ENCODE assay signal across 17 mouse cellular contexts in the genomic region with DNA sequence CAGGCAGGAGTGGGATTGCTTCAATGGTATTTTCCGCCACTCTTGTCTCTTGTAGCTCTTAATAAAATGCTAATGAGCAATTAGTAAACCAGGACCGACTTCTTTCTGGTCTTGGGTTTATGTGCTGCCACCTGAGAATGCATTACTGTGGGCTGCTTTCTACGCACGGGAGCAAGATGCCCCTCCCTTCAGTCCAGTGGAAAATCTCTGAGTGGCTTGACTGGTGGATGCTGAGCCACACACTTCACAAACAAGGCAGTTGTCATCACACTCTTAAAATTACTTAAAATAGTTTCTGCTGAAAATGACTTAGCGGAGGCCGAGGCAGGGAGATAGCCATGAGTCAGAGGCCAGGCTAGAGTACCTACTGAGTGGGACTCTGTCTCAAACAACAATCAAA.
"Had no signal": no experiment of that assay in that cellular context is flagged by ENCODE, and none has a peak within 500 bp of the region (broad histone marks: within the 10 kb centered on the region; RNA-seq: fewer than 3 reads in every experiment).

No protein-coding gene starts in this region.

- DNase-seq: lung, adult 2 months; lung, postnatal 14 days; lung, postnatal 36 days; right cerebral cortex, postnatal 14 days; thymus, adult 2 months; thymus, postnatal 25 days; thymus, postnatal 4 days had no signal

- ATAC-seq: lung, postnatal 0 days; midbrain, embryonic 13.5 days; midbrain, embryonic 15.5 days had no signal

- H3K4me3 ChIP-seq: lung, embryonic 15.5 days; megakaryocyte, embryonic 14.5 days; midbrain, embryonic 13.5 days; midbrain, embryonic 15.5 days; neural tube, embryonic 12.5 days; stomach, embryonic 15.5 days had no signal

- H3K9ac ChIP-seq: lung, embryonic 15.5 days; midbrain, embryonic 13.5 days; midbrain, embryonic 15.5 days; neural tube, embryonic 12.5 days; stomach, embryonic 15.5 days had no signal

- H3K4me1 ChIP-seq: lung, embryonic 15.5 days; megakaryocyte, embryonic 14.5 days; midbrain, embryonic 13.5 days; midbrain, embryonic 15.5 days; neural tube, embryonic 12.5 days; stomach, embryonic 15.5 days had no signal

- H3K27ac ChIP-seq: lung, embryonic 15.5 days; macrophage; midbrain, embryonic 13.5 days; midbrain, embryonic 15.5 days; neural tube, embryonic 12.5 days; stomach, embryonic 15.5 days; stomach, postnatal 0 days had no signal

- H3K4me2 ChIP-seq: lung, embryonic 15.5 days; midbrain, embryonic 11.5 days; midbrain, embryonic 13.5 days; midbrain, embryonic 15.5 days; neural tube, embryonic 12.5 days; stomach, embryonic 15.5 days had no signal

- H3K36me3 ChIP-seq: lung, embryonic 15.5 days; midbrain, embryonic 13.5 days; midbrain, embryonic 15.5 days; neural tube, embryonic 12.5 days; stomach, embryonic 15.5 days had no signal

- H3K9me3 ChIP-seq: lung, embryonic 15.5 days; midbrain, embryonic 13.5 days; midbrain, embryonic 15.5 days; neural tube, embryonic 12.5 days; stomach, embryonic 15.5 days had no signal

- H3K27me3 ChIP-seq: lung, embryonic 15.5 days; midbrain, embryonic 13.5 days; midbrain, embryonic 15.5 days; neural tube, embryonic 12.5 days; stomach, embryonic 15.5 days had no signal
